Mouse (Mus musculus): Measurements from ENCODE around the gene Ccdc106. TPM values are rescaled to one million over a fixed set of nuclear protein-coding genes. Genes with fewer than 3 reads are reported as not detected.

The Ccdc106 gene
- polyA plus RNA-seq, 2 experiments: 36.7 to 48.1 TPM

DNA sequence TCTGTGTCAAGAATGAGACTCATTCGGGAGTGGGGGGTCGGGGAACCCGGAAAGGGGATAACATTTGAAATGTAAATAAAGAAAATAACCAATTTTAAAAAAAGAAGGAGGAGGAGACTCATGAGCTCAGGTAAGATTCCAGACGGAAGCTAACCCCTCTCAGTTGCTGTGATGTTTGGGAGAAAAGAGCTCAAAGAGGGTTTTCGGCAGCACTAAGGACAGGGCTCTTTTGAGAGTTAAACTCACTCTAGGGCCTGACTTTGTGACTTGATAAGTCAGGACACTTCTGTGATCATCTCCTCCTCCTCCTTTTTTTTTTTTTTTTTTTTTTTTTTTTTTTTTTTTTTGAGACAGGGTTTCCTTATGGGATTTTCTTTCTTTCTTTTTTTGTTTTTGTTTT, 18.6 kb downstream of the Ccdc106 start:
- H3K27me3 ChIP-seq (ENCODE audit: control insufficient read depth, insufficient read depth, low read length): no peaks in the 10 kb centered on the region
- no peak for ATAC-seq (ENCODE audit: low FRiP score, low read depth)
- H3K27ac ChIP-seq (replicated peaks; ENCODE audit: low read depth, low read length): no peak overlapping the region
- peaks cover 7% of the 10 kb centered on the region; the same call in 1 of the 2 replicates for H3K9me3 ChIP-seq (ENCODE audit: control insufficient read depth, low read length)
- WGBS: 36% methylated on average over 5 of the region's 5 CpGs
- H3K36me3 ChIP-seq (ENCODE audit: control insufficient read depth, insufficient read depth, low read length): peaks cover 25% of the 10 kb centered on the region
- no peak for TF ChIP-seq POLR2A (IDR thresholded peaks at IDR 0.05; ENCODE audit: borderline replicate concordance, extremely low read depth, insufficient read depth, insufficient read length)
- H3K9ac ChIP-seq (ENCODE audit: low read depth, low read length, severe bottlenecking): peak overlapping the region; percentile 64; the same call in 1 of the 2 replicates
- no peak for DNase-seq (ENCODE audit: low spot score)
- H3K4me3 ChIP-seq (replicated peaks; ENCODE audit: low read length): peak overlapping the region; percentile 50
- peaks cover 3% of the 10 kb centered on the region; the same call in 1 of the 2 replicates for H3K4me1 ChIP-seq (ENCODE audit: control insufficient read depth, insufficient read depth, low read length)
- peak overlapping the region; percentile 49 for H3K4me2 ChIP-seq (replicated peaks; ENCODE audit: low read depth, low read length, severe bottlenecking)

DNA sequence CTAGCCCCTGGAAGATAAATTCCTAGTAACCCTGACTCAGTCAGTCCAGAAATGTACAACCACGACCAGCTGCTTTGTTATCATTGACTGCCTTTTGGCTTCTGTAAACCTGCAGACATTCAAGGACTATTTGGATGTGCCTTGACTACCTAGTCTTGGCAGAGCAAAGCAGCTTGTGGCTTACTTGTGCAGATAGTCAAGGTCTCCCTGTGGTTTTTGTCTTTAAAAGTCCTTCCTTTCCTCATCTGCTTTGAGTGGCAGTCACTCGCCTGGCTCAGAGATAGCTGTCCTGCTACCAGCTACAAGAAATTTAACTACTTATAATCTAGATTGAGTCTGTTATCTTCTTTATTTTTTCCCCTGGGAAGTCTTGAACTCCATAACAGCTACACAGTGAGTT, 24.6 kb downstream of the Ccdc106 start:
- H3K27me3 ChIP-seq (ENCODE audit: control insufficient read depth, insufficient read depth, low read length): no peaks in the 10 kb centered on the region
- no peak overlapping the region for H3K9ac ChIP-seq (ENCODE audit: low read depth, low read length, severe bottlenecking)
- DNase-seq (ENCODE audit: low spot score): no peak
- no peak overlapping the region for H3K4me2 ChIP-seq (replicated peaks; ENCODE audit: low read depth, low read length, severe bottlenecking)
- 82% methylated on average over 2 of the region's 2 CpGs for whole genome bisulfite sequencing
- no peaks in the 10 kb centered on the region; the same call in 1 of the 2 replicates for H3K36me3 ChIP-seq (ENCODE audit: control insufficient read depth, insufficient read depth, low read length)
- H3K9me3 ChIP-seq (ENCODE audit: control insufficient read depth, low read length): no peaks in the 10 kb centered on the region
- TF ChIP-seq POLR2A (IDR thresholded peaks at IDR 0.05; ENCODE audit: borderline replicate concordance, extremely low read depth, insufficient read depth, insufficient read length): no peak
- H3K4me3 ChIP-seq (replicated peaks; ENCODE audit: low read length): no peak overlapping the region
- H3K4me1 ChIP-seq (ENCODE audit: control insufficient read depth, insufficient read depth, low read length): no peaks in the 10 kb centered on the region
- ATAC-seq (ENCODE audit: low FRiP score, low read depth): no peak
- H3K27ac ChIP-seq (replicated peaks; ENCODE audit: low read depth, low read length): no peak overlapping the region

DNA sequence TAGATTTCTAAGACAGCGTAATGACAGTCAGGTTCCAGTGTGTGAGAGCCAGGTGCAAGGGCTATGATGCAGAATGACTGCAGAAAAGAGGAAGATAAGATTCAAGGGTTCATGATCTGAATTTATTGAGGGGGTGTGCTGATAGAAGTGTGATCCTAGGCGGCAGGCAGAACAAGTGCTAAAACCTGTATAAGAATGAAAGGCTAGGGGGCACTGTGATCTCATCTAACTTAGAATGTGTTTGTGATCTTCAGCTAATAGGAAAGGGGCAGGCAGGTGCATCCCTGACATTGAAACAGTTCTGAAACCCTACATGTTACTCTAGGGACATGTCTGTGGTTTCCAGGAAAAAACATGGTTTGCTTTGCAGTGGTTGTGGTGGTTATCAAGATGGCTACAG, 25.8 kb downstream of the Ccdc106 start:
- no peaks in the 10 kb centered on the region for H3K36me3 ChIP-seq (ENCODE audit: control insufficient read depth, insufficient read depth, low read length)
- DNase-seq (ENCODE audit: low spot score) (no peak), ATAC-seq (ENCODE audit: low FRiP score, low read depth) (no peak)
- no peaks in the 10 kb centered on the region for H3K9me3 ChIP-seq (ENCODE audit: control insufficient read depth, low read length)
- H3K27me3 ChIP-seq (ENCODE audit: control insufficient read depth, insufficient read depth, low read length): no peaks in the 10 kb centered on the region
- H3K4me1 ChIP-seq (ENCODE audit: control insufficient read depth, insufficient read depth, low read length): peaks cover 7% of the 10 kb centered on the region
- no peak overlapping the region for H3K4me2 ChIP-seq (replicated peaks; ENCODE audit: low read depth, low read length, severe bottlenecking)
- H3K9ac ChIP-seq (ENCODE audit: low read depth, low read length, severe bottlenecking): no peak overlapping the region
- no peak overlapping the region for H3K27ac ChIP-seq (replicated peaks; ENCODE audit: low read depth, low read length)
- WGBS: 71% methylated on average over 2 of the region's 2 CpGs
- no peak for TF ChIP-seq POLR2A (IDR thresholded peaks at IDR 0.05; ENCODE audit: borderline replicate concordance, extremely low read depth, insufficient read depth, insufficient read length)
- no peak overlapping the region for H3K4me3 ChIP-seq (replicated peaks; ENCODE audit: low read length)

DNA sequence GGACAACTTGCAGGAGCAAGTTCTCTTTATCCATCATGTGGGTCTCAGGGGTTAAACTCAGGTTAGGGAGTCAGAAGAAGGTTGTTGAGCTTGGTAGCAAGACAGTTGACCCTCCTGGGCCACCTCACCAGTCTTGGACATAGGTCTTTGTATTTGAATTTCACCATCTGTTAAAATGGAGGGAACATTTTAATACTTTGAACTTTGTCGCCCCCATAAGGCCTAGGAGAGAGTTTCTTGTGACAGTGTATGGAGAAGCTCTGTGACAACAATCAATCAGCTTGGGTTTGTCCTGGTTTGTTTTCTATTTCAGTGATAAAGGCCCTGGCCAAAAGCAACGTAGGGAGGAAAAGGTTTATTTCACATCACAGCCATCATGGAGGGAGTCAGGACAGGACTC, 27.0 kb downstream of the Ccdc106 start:
- no peak overlapping the region for H3K4me2 ChIP-seq (replicated peaks; ENCODE audit: low read depth, low read length, severe bottlenecking)
- ATAC-seq (ENCODE audit: low FRiP score, low read depth) (no peak), DNase-seq (ENCODE audit: low spot score) (peak; percentile 34)
- no peak overlapping the region for H3K4me3 ChIP-seq (replicated peaks; ENCODE audit: low read length)
- no peak for TF ChIP-seq POLR2A (IDR thresholded peaks at IDR 0.05; ENCODE audit: borderline replicate concordance, extremely low read depth, insufficient read depth, insufficient read length)
- no peaks in the 10 kb centered on the region for H3K9me3 ChIP-seq (ENCODE audit: control insufficient read depth, low read length)
- H3K36me3 ChIP-seq (ENCODE audit: control insufficient read depth, insufficient read depth, low read length): no peaks in the 10 kb centered on the region
- peaks cover 11% of the 10 kb centered on the region for H3K4me1 ChIP-seq (ENCODE audit: control insufficient read depth, insufficient read depth, low read length)
- 22% methylated on average over 2 of the region's 2 CpGs for WGBS
- H3K27me3 ChIP-seq (ENCODE audit: control insufficient read depth, insufficient read depth, low read length): peaks cover 7% of the 10 kb centered on the region; the same call in 1 of the 2 replicates
- H3K9ac ChIP-seq (ENCODE audit: low read depth, low read length, severe bottlenecking): no peak overlapping the region
- H3K27ac ChIP-seq (replicated peaks; ENCODE audit: low read depth, low read length): no peak overlapping the region

DNA sequence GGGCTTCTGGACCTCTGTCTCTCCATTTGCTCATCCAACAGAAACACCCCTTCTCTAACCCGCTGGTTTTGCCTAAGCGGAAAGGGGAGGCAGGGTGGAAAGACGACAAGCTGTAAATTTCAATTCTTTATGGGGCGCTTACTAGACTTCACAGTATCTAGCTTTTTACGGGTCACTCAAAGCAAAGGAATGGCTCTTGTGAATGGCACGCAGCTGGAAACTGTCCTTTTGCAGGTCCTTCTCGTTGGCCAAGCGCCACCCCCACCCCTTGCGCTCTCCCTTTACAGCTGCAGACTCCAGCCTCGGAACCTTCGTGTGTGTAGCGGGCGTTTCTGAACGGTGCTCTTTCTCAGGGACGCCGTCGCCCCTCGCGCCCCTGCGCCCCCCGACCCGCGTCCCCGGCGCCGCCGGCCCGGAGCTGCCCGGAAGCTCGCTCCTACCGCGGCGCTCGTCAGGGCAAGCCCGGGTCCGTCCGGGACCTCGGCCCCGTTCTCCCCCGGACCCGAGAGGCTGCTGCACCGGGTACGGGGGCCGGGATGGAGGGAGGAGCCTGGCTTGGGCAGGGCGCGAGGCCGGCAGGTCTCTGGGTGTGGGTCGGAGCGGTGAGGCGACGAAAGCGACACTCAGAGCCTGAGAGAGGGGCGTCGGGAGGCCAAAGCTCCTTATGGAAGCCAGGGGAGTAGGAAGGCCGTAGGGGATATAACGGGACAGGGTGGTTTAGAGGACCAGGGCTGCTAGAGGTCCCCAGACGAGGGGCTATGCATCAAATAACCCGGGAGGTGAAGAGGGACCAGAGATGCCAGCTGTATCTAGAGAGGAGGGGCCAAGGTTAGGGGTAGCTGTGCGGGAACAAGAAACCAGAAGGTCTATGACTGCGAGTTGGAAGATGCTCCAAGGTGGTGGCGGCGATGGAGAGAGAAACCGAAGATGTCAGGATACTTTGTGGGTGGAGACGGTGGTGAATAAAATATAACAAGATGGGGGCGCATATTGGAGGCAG, 31.1 kb downstream of the Ccdc106 start, which contains the start of gene Zfp580:
Zfp580 (plus strand) TSS at position 346 of the 1,000 bp plus-strand sequence.
- H3K4me1 ChIP-seq (ENCODE audit: control insufficient read depth, insufficient read depth, low read length): peaks cover 34% of the 10 kb centered on the region
- H3K9me3 ChIP-seq (ENCODE audit: control insufficient read depth, low read length): no peaks in the 10 kb centered on the region
- DNase-seq (ENCODE audit: low spot score): peak; percentile 57
- TF ChIP-seq POLR2A (IDR thresholded peaks at IDR 0.05; ENCODE audit: borderline replicate concordance, extremely low read depth, insufficient read depth, insufficient read length): 0 out of 2 replicates have a peak, but pooled peaks have one; percentile 34
- H3K4me2 ChIP-seq (replicated peaks; ENCODE audit: low read depth, low read length, severe bottlenecking): peak within 1 kb of the TSS; percentile 94
- no peaks in the 10 kb centered on the region for H3K36me3 ChIP-seq (ENCODE audit: control insufficient read depth, insufficient read depth, low read length)
- H3K27me3 ChIP-seq (ENCODE audit: control insufficient read depth, insufficient read depth, low read length): peaks cover 48% of the 10 kb centered on the region
- H3K9ac ChIP-seq (ENCODE audit: low read depth, low read length, severe bottlenecking): peak within 1 kb of the TSS; percentile 92
- H3K4me3 ChIP-seq (replicated peaks; ENCODE audit: low read length): peak within 1 kb of the TSS; percentile 81
- 2% methylated on average over 63 of the region's 65 CpGs for WGBS
- peak; percentile 84 for ATAC-seq (ENCODE audit: low FRiP score, low read depth)
- peak within 1 kb of the TSS; percentile 53 for H3K27ac ChIP-seq (replicated peaks; ENCODE audit: low read depth, low read length)

All from limb, embryonic 14.5 days (tissue).